Mouse (Mus musculus) erythroblast, embryonic 14.5 days (primary cell): ENCODE measurements around the gene Pld5. TPM values are rescaled to one million over a fixed set of nuclear protein-coding genes. Genes with fewer than 3 reads are reported as not detected.
"Not testable (repeated sequence)": the region's sequence is repeated elsewhere in the genome, so short reads cannot be mapped to it uniquely, and the experiment has no call there.

ENCODE experiments used
- H3K27me3 ChIP-seq: 2 replicates; pipeline ENCODE4 v1.6.1; 2012; ENCODE audit warnings: inconsistent platforms; ENCODE audit not compliant: control insufficient read depth
- H3K36me3 ChIP-seq: 2 replicates; pipeline ENCODE4 v1.6.1; 2012; ENCODE audit warnings: mild to moderate bottlenecking, inconsistent platforms; ENCODE audit not compliant: control insufficient read depth
- H3K4me1 ChIP-seq: 2 replicates; pipeline ENCODE4 v1.6.1; 2012; ENCODE audit warnings: inconsistent platforms; ENCODE audit not compliant: control insufficient read depth
- H3K4me3 ChIP-seq: replicated peaks from 2 replicates; pipeline ENCODE3; 2012; ENCODE audit warnings: moderate library complexity, mild to moderate bottlenecking, inconsistent platforms
- H3K9me3 ChIP-seq: 2 replicates; pipeline ENCODE4 v1.6.1; 2012; ENCODE audit warnings: low read length, inconsistent platforms, mixed read lengths; ENCODE audit not compliant: control insufficient read depth
- GATA1 ChIP-seq: IDR thresholded peaks from 2 replicates; pipeline ENCODE4 v1.6.1; 2012; ENCODE audit warnings: low read length, inconsistent platforms, mixed read lengths
- TAL1 ChIP-seq: IDR thresholded peaks from 3 replicates; pipeline ENCODE4 v1.6.1; 2012; ENCODE audit warnings: low read length, inconsistent platforms, mixed read lengths
- polyA plus RNA-seq: library from polyadenylated mRNA; stranded (reverse); fragments of >175 nt; gene quantifications from 2 replicates; pipeline ENCODE4 v1.2.3, GENCODE M21; 2012

The Pld5 gene
- polyA plus RNA-seq, 1 experiment: not detected

- H3K9me3 ChIP-seq: no peaks in the 10 kb centered on the region; the same call in 1 of the 2 replicates
- no peaks in the 10 kb centered on the region for H3K36me3 ChIP-seq
- no peaks in the 10 kb centered on the region for H3K27me3 ChIP-seq
- H3K4me1 ChIP-seq: no peaks in the 10 kb centered on the region
- H3K4me3 ChIP-seq: no peak overlapping the region
- no peak for TF ChIP-seq TAL1
- TF ChIP-seq GATA1: no peak
Observed at GRCm38 (mm10) chr1:176011072-176011471, 264.0 kb downstream of the Pld5 start.

GRCm38 (mm10) chr1:176008411-176008810 is 266.7 kb downstream of the Pld5 start:
- H3K36me3 ChIP-seq: no peaks in the 10 kb centered on the region
- TF ChIP-seq GATA1 (no peak), TAL1 (no peak)
- no peaks in the 10 kb centered on the region for H3K4me1 ChIP-seq
- H3K9me3 ChIP-seq: no peaks in the 10 kb centered on the region
- H3K27me3 ChIP-seq: no peaks in the 10 kb centered on the region
- no peak overlapping the region for H3K4me3 ChIP-seq

GRCm38 (mm10) chr1:176000599-176000998 is 274.5 kb downstream of the Pld5 start:
- no peaks in the 10 kb centered on the region for H3K36me3 ChIP-seq
- H3K9me3 ChIP-seq: no peaks in the 10 kb centered on the region; the same call in 1 of the 2 replicates
- no peak overlapping the region for H3K4me3 ChIP-seq
- TF ChIP-seq GATA1 (no peak), TAL1 (no peak)
- H3K27me3 ChIP-seq: no peaks in the 10 kb centered on the region
- H3K4me1 ChIP-seq: no peaks in the 10 kb centered on the region

GRCm38 (mm10) chr1:175997076-175997651 is 277.9 kb downstream of the Pld5 start:
- H3K4me3 ChIP-seq: no peak overlapping the region
- H3K27me3 ChIP-seq: no peaks in the 10 kb centered on the region
- no peaks in the 10 kb centered on the region; the same call in 1 of the 2 replicates for H3K9me3 ChIP-seq
- TF ChIP-seq GATA1: no peak
- TF ChIP-seq TAL1: no peak
- no peaks in the 10 kb centered on the region for H3K36me3 ChIP-seq
- no peaks in the 10 kb centered on the region for H3K4me1 ChIP-seq

GRCm38 (mm10) chr1:175988912-175989311 is 286.2 kb downstream of the Pld5 start:
- Histone ChIP-seq H3K9me3 (peaks cover 6% of the 10 kb centered on the region; the same call in 1 of the 2 replicates), H3K27me3 (no peaks in the 10 kb centered on the region)

GRCm38 (mm10) chr1:175988448-175988847 is 286.7 kb downstream of the Pld5 start:
- TF ChIP-seq GATA1 (no peak), TAL1 (no peak)
- Histone ChIP-seq H3K4me1 (no peaks in the 10 kb centered on the region), H3K36me3 (no peaks in the 10 kb centered on the region), H3K4me3 (no peak overlapping the region), H3K9me3 (peaks cover 6% of the 10 kb centered on the region; the same call in 1 of the 2 replicates), H3K27me3 (no peaks in the 10 kb centered on the region)

More at GRCm38 (mm10) chr1:175988912-175989311, 286.2 kb downstream of the Pld5 start:
- no peaks in the 10 kb centered on the region for H3K36me3 ChIP-seq
- no peak for TF ChIP-seq TAL1
- TF ChIP-seq GATA1: no peak
- H3K4me3 ChIP-seq: no peak overlapping the region
- H3K4me1 ChIP-seq: no peaks in the 10 kb centered on the region

- not testable (repeated sequence) for H3K36me3 ChIP-seq, H3K4me1 ChIP-seq, H3K27me3 ChIP-seq, H3K9me3 ChIP-seq, H3K4me3 ChIP-seq
Observed at GRCm38 (mm10) chr1:175979014-175979413, 296.1 kb downstream of the Pld5 start, which contains the start of gene Rbm8a2. Rbm8a2 (minus strand) TSS chr1:175979114.

- no peaks in the 10 kb centered on the region for H3K4me1 ChIP-seq
- H3K4me3 ChIP-seq: no peak overlapping the region
- H3K27me3 ChIP-seq: no peaks in the 10 kb centered on the region
- no peak for TF ChIP-seq TAL1
- no peak for TF ChIP-seq GATA1
- H3K36me3 ChIP-seq: no peaks in the 10 kb centered on the region
- H3K9me3 ChIP-seq: peaks cover 5% of the 10 kb centered on the region; the same call in 1 of the 2 replicates
Observed at GRCm38 (mm10) chr1:175970710-175971109, 304.4 kb downstream of the Pld5 start.

GRCm38 (mm10) chr1:175967004-175967745 is 307.9 kb downstream of the Pld5 start:
- Histone ChIP-seq H3K36me3 (no peaks in the 10 kb centered on the region), H3K4me1 (no peaks in the 10 kb centered on the region), H3K9me3 (no peaks in the 10 kb centered on the region), H3K27me3 (no peaks in the 10 kb centered on the region), H3K4me3 (no peak overlapping the region)
- no peak for TF ChIP-seq GATA1
- no peak for TF ChIP-seq TAL1

GRCm38 (mm10) chr1:175961786-175962185 is 313.3 kb downstream of the Pld5 start:
- H3K4me1 ChIP-seq: no peaks in the 10 kb centered on the region
- no peak for TF ChIP-seq TAL1
- no peak for TF ChIP-seq GATA1
- H3K27me3 ChIP-seq: no peaks in the 10 kb centered on the region
- H3K9me3 ChIP-seq: no peaks in the 10 kb centered on the region
- H3K36me3 ChIP-seq: no peaks in the 10 kb centered on the region
- no peak overlapping the region for H3K4me3 ChIP-seq
